Mouse (Mus musculus) heart, adult 2 months (tissue): ENCODE measurements around the gene Smbd1. TPM values are rescaled to one million over a fixed set of nuclear protein-coding genes. Genes with fewer than 3 reads are reported as not detected.
A peak's percentile ranks its signal among the peaks of the same experiment; 100 is the strongest.

Experiments
- DNase-seq, 2 experiments: peaks; one replicate each; pipeline ENCODE4 v3.0.0; 2021
- H3K27ac ChIP-seq: fragments of 200-600 bp; 2 replicates; pipeline ENCODE4 v1.8.1; 2022
- H3K27me3 ChIP-seq: fragments of 200-500 bp; 2 replicates; pipeline ENCODE4 v1.6.1; 2012; ENCODE audit warnings: mild to moderate bottlenecking, low read length, inconsistent platforms, mixed read lengths; ENCODE audit not compliant: control insufficient read depth, insufficient read depth
- H3K36me3 ChIP-seq: fragments of 200-500 bp; 2 replicates; pipeline ENCODE4 v1.6.1; 2012; ENCODE audit warnings: low read length, inconsistent platforms; ENCODE audit not compliant: control insufficient read depth, insufficient read depth
- H3K4me1 ChIP-seq: fragments of 200-500 bp; 2 replicates; pipeline ENCODE4 v1.6.1; 2011; ENCODE audit warnings: low read length; ENCODE audit not compliant: control insufficient read depth, insufficient read depth
- H3K4me3 ChIP-seq: fragments of 200-600 bp; 2 replicates; pipeline ENCODE4 v1.8.1; 2022
- H3K79me2 ChIP-seq: fragments of 200-500 bp; replicated peaks from 2 replicates; pipeline ENCODE4 v1.6.1; 2012; ENCODE audit warnings: mild to moderate bottlenecking, inconsistent platforms, low read length, moderate library complexity, mixed read lengths; ENCODE audit not compliant: control insufficient read depth, insufficient read depth
- H3K9ac ChIP-seq: fragments of 200-500 bp; 2 replicates; pipeline ENCODE4 v1.6.1; 2012; ENCODE audit warnings: low read depth, mild to moderate bottlenecking, control low read depth, inconsistent platforms, low read length, mixed read lengths
- CTCF ChIP-seq: fragments of 200-600 bp; IDR thresholded peaks from 2 replicates; pipeline ENCODE4 v1.8.1; 2022; ENCODE audit warnings: antibody characterized with exemption, mild to moderate bottlenecking, moderate library complexity
- EP300 ChIP-seq: fragments of 200-500 bp; IDR thresholded peaks from 2 replicates; pipeline ENCODE4 v1.6.1; 2011; ENCODE audit warnings: low read depth, low read length, control low read depth; ENCODE audit not compliant: insufficient read depth
- POLR2A ChIP-seq: fragments of 200-500 bp; IDR thresholded peaks from 2 replicates; pipeline ENCODE4 v1.6.1; 2011; ENCODE audit warnings: mild to moderate bottlenecking, low read depth, low read length, control low read depth; ENCODE audit not compliant: insufficient read depth
- WGBS: fragments of 180-500 bp; shearing (Covaris S2); methylation state at CpG from one replicate; pipeline ENCODE4 v1.1.7; 2018; 5-methylcytosine and 5-hydroxymethylcytosine counted together
- intact Hi-C: fragments of 180-260 bp; cut with DNase I; formaldehyde crosslinking; loops from one replicate; pipeline ENCODE4 v1.15.1; 2025
- polyA plus RNA-seq: library from polyadenylated mRNA; depleted of rRNA; stranded (reverse); fragments of >200 nt; gene quantifications from 2 replicates; pipeline ENCODE4 v1.2.3, GENCODE M21; 2012
- total RNA-seq, 2 experiments: library from RNA; stranded (reverse); gene quantifications; 2 replicates each; pipeline ENCODE4 v1.2.3; 2021

Gene Smbd1
- total and polyA plus RNA-seq, 3 experiments, result not detected

DNA sequence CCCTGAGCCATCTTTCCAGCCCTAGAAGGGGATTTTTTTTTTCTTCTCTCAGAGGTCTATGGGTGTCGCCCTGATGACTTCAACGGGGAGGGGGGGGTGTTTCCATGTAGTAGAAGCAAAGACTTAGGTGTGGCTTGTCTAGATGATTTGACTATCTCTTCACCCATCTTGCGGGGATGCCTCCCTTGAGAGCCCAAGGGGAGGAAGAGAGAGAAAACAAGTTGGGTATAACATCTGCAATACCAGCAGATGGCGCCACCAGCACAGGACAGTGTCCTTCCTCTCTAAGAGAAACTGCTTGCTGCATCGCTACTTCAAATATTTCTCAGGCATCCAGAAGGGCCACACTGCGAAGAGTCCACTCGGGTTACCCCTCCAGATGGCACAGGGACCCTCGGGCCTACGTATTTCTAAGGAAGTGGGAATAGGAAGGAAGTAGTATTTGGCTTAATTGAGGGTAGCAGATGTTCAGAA, 2.6 kb upstream of the Smbd1 start:
- TF ChIP-seq EP300 (peak; percentile 85), CTCF (peak; percentile 75), POLR2A (no peak)
- H3K4me1 ChIP-seq, result peaks cover 5% of the 10 kb centered on the region
- under 1% methylated on average over 9 of the region's 9 CpGs for WGBS
- intact Hi-C loops, result loop anchor here (5.0 kb wide), 4 partner anchors 39 to 344 kb away; no protein-coding TSS in a partner anchor
- H3K36me3 ChIP-seq, result no peaks in the 10 kb centered on the region
- no peaks in the 10 kb centered on the region for H3K79me2 ChIP-seq
- no peak overlapping the region for H3K9ac ChIP-seq
- no peaks in the 10 kb centered on the region for H3K27me3 ChIP-seq
- peak; percentile 85 to 88 for DNase-seq
- H3K4me3 ChIP-seq, result no peak overlapping the region
- peak overlapping the region; percentile 63 for H3K27ac ChIP-seq

DNA sequence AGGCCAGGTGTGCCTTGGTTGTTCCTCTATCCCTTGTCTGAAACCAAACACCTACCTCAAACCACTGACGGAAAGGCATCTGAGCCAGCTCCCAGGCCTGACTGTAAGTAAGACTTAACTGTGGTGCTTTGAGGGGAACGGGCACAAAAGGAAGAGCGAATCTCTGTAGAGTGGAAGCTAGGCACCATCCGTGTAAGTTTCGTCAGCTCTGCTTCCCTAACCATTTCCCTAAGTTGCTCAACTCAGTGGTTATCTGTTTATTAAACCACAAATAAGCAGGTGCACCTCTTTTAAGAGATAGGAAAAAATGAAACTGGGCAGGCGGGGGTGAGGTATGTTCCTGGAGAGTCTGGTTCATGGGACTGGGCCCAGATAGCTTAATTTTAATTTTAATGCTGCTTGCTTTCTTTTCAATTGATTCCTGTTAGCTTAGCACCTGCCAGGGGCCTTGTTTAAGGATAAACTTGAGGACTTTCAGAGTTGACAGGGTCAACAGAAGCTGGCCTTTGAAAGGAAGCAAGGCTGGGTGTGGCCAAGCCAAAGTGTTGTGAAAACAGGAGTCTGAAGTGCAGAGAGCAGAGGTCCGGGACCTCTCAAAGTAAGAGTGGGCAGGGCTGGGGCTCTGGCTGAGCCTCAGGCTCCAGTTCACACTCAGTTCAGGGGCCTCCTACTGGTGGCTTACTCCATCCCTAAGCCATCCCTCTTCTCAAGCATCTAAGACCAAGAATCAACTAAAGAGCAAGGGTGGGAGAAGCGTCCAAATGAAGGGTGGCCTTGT, 2.7 kb downstream of the Smbd1 start:
- Histone ChIP-seq H3K27ac (no peak overlapping the region), H3K9ac (no peak overlapping the region), H3K27me3 (no peaks in the 10 kb centered on the region), H3K36me3 (no peaks in the 10 kb centered on the region), H3K79me2 (no peaks in the 10 kb centered on the region), H3K4me1 (peaks cover 6% of the 10 kb centered on the region), H3K4me3 (no peak overlapping the region)
- WGBS, result 79% methylated on average over 8 of the region's 8 CpGs
- no peak for TF ChIP-seq CTCF
- TF ChIP-seq EP300, result no peak
- no peak for TF ChIP-seq POLR2A
- intact Hi-C loops, result no loop called here
- no peak for DNase-seq

DNA sequence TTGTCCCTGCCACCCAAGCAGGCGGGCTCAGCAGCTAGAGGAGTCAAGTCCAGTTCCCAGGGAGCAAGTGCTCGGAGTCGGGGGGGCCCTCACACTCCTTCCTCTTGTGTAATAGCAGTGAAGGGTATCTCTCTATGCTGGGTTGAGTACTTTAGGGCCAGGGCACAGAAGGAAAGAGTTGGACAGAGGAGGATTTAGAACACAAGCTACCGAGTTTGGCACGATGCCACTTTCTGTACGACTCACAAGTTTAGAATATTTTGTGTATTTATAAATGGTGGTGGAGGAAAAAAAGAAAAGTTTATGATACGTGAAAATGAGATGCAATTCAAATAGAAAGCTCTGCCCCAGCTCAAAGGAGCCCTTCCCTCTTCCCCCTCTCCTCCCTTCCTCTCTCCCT, 5.1 kb downstream of the Smbd1 start:
- no peak for DNase-seq
- intact Hi-C loops, result no loop called here
- Histone ChIP-seq H3K4me1 (peaks cover 6% of the 10 kb centered on the region), H3K27ac (no peak overlapping the region), H3K79me2 (no peaks in the 10 kb centered on the region), H3K4me3 (no peak overlapping the region), H3K36me3 (no peaks in the 10 kb centered on the region), H3K27me3 (no peaks in the 10 kb centered on the region), H3K9ac (no peak overlapping the region)
- WGBS, result 69% methylated on average over 7 of the region's 7 CpGs
- TF ChIP-seq CTCF (no peak), POLR2A (no peak), EP300 (no peak)

DNA sequence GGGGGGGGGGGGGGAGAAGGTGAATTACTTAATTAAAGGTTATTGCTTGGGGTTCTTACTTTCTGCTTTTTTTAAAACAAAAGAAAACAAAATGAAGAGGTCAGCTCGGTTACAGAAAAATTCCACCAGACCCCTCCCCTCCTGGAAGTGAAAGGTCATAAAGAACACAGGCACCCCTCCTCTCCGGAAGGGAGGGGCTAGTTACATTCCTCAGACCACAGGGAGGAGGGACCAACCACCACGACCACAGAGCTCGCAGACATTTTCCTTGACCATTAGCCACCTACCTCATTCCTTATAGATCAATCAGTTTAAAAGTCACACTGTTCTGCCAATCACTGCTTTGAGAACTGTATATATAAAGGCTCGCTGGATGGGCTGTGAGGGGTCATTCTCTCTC, 6.4 kb downstream of the Smbd1 start:
- intact Hi-C loops, result no loop called here
- DNase-seq, result no peak
- no peak overlapping the region for H3K4me3 ChIP-seq
- no peak overlapping the region for H3K9ac ChIP-seq
- H3K4me1 ChIP-seq, result peaks cover 6% of the 10 kb centered on the region
- H3K27me3 ChIP-seq, result no peaks in the 10 kb centered on the region
- H3K79me2 ChIP-seq, result no peaks in the 10 kb centered on the region
- WGBS, result 52% methylated on average over 5 of the region's 5 CpGs
- H3K27ac ChIP-seq, result peak overlapping the region; percentile 80; the same call in 1 of the 2 replicates
- no peak for TF ChIP-seq EP300
- no peak for TF ChIP-seq POLR2A
- TF ChIP-seq CTCF, result no peak
- no peaks in the 10 kb centered on the region for H3K36me3 ChIP-seq

DNA sequence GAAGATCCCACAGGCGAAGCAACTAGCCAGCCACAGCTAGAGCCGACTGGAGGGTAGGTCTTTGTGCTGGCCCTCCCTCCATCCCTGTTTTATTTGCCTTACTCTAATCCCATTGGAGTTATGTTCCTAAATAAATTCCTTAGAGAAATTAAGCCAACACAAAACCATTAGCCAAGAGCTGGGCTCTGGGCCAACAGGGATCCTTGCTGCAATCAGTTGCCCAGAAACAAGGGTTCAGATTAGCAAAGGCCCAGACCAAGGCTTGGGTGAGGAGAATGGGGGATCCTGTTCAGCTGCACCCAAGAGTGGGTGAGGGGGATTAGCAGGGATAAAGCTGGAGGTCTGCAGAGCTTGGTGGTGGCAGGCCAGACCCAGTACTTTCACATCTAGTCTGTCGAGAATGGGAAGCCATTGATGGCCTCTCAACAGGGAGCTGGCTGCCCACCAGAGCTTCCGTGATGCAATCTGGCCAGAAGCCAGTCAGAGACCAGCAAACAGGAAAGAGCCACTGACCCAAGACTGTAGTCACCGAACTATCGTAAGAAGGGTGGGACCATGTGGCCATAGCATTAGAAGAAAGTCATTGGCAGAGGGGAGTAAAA, 6.9 kb downstream of the Smbd1 start:
- Histone ChIP-seq H3K79me2 (no peaks in the 10 kb centered on the region), H3K27me3 (no peaks in the 10 kb centered on the region), H3K27ac (peak overlapping the region; percentile 80), H3K9ac (no peak overlapping the region), H3K4me3 (no peak overlapping the region), H3K36me3 (no peaks in the 10 kb centered on the region), H3K4me1 (peaks cover 6% of the 10 kb centered on the region)
- intact Hi-C loops, result no loop called here
- DNase-seq, result peak; percentile 79 to 85
- WGBS, result 21% methylated on average over 6 of the region's 6 CpGs
- TF ChIP-seq POLR2A, result no peak
- TF ChIP-seq CTCF, result no peak
- TF ChIP-seq EP300, result no peak

DNA sequence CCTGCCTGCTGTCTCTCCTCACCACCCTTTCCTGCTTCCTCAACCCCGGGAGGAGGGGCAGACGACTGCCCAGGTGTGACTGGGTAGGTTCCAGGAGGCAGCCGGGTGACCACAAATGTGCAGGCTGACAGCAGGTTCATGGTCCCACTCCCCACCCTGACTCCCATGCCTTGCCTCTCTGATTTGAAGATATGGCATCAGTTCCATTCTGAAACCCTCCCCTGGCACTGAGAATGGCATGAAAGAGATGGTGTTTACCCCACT, 12.9 kb downstream of the Smbd1 start, which contains the start of gene Muc20:
Gene Muc20 (minus strand): TSS at position 10 of the 264 bp plus-strand sequence.
- TF ChIP-seq POLR2A (no peak), EP300 (no peak), CTCF (no peak)
- Histone ChIP-seq H3K4me3 (no peak within 1 kb of the TSS), H3K27me3 (no peaks in the 10 kb centered on the region), H3K36me3 (no peaks in the 10 kb centered on the region), H3K4me1 (no peaks in the 10 kb centered on the region), H3K9ac (no peak within 1 kb of the TSS), H3K79me2 (no peaks in the 10 kb centered on the region), H3K27ac (no peak within 1 kb of the TSS)
- WGBS, result 71% methylated on average over 3 of the region's 3 CpGs
- DNase-seq, result no peak
- intact Hi-C loops, result no loop called here
